Mouse (Mus musculus) granulocyte monocyte progenitor cell, adult 5-6 weeks (primary cell): Measurements from ENCODE around the gene Mok. TPM values are rescaled to one million over a fixed set of nuclear protein-coding genes. Genes with fewer than 3 reads are reported as not detected.

Source experiments
- ATAC-seq: replicated peaks from 2 replicates; pipeline ENCODE4 v1.8.0; 2016; ENCODE audit warnings: mild to moderate bottlenecking, moderate TSS enrichment, inconsistent platforms; ENCODE audit not compliant: poor library complexity, severe bottlenecking
- total RNA-seq, 2 experiments: library from RNA; stranded (forward) in 1 of 2; stranded (reverse) in 1 of 2; fragments of 200-712, 200-1000 nt in 1 of 2; fragments of >200 nt in 1 of 2; fragmentation: Nextera tagmentation in 1 of 2; gene quantifications; 2 replicates each; pipeline ENCODE4 v1.2.3; 2014 to 2017

Mok gene
- total RNA-seq, 2 experiments from 2014 or later, result 1.5 to 2.6 TPM

- peak; percentile 69 for ATAC-seq
Measured at GRCm38 (mm10) chr12:110775628-110776426, 64.9 kb downstream of the Mok start.

GRCm38 (mm10) chr12:110771961-110772360 is 68.8 kb downstream of the Mok start:
- ATAC-seq, result no peak

GRCm38 (mm10) chr12:110770479-110771247 is 70.1 kb downstream of the Mok start:
- ATAC-seq, result peak; percentile 80

- no peak; the same call in 1 of the 2 replicates for ATAC-seq
Measured at GRCm38 (mm10) chr12:110769660-110770297, 71.0 kb downstream of the Mok start.

- no peak for ATAC-seq
Measured at GRCm38 (mm10) chr12:110768562-110768961, 72.2 kb downstream of the Mok start.

GRCm38 (mm10) chr12:110764531-110764930 is 76.2 kb downstream of the Mok start:
- peak; percentile 96 for ATAC-seq

- ATAC-seq, result no peak
Measured at GRCm38 (mm10) chr12:110762321-110762720, 78.4 kb downstream of the Mok start.

GRCm38 (mm10) chr12:110758932-110759331 is 81.8 kb downstream of the Mok start:
- ATAC-seq, result peak; percentile 12

Other genes with a start within 250 kb of the Mok start
- gene Dync1h1, start 239.5 kb downstream of the Mok start, total RNA-seq (2014; fragmentation: Nextera tagmentation), result 67.0 and 91.1 TPM in 2 replicates
- 78.1 and 161 TPM in 2 replicates for gene Dync1h1, start 239.5 kb downstream of the Mok start, total RNA-seq (2017)
- gene 1700001K19Rik, start 158.3 kb downstream of the Mok start, total RNA-seq (2014; fragmentation: Nextera tagmentation), result not detected in 2 replicates
- gene 1700001K19Rik, start 158.3 kb downstream of the Mok start, total RNA-seq (2017), result not detected in 2 replicates
- gene Hsp90aa1, start 138.2 kb downstream of the Mok start, total RNA-seq (2014; fragmentation: Nextera tagmentation), result 686 and 764 TPM in 2 replicates
- gene Hsp90aa1, start 138.2 kb downstream of the Mok start, total RNA-seq (2017), result 1,405 and 1,810 TPM in 2 replicates
- 19.4 and 25.9 TPM in 2 replicates for gene Wdr20, start 103.0 kb downstream of the Mok start, total RNA-seq (2014; fragmentation: Nextera tagmentation)
- gene Wdr20, start 103.0 kb downstream of the Mok start, total RNA-seq (2017), result 25.4 and 35.3 TPM in 2 replicates
- gene Zfp839, start 9.3 kb upstream of the Mok start, total RNA-seq (2014; fragmentation: Nextera tagmentation), result 6.4 and 8.4 TPM in 2 replicates
- gene Zfp839, start 9.3 kb upstream of the Mok start, total RNA-seq (2017), result 4.7 and 6.6 TPM in 2 replicates
- 53.0 and 54.1 TPM in 2 replicates for gene Cinp, start 48.2 kb upstream of the Mok start, total RNA-seq (2014; fragmentation: Nextera tagmentation)
- 80.7 and 82.3 TPM in 2 replicates for gene Cinp, start 48.2 kb upstream of the Mok start, total RNA-seq (2017)
- gene Tecpr2, start 48.3 kb upstream of the Mok start, total RNA-seq (2014; fragmentation: Nextera tagmentation), result 6.6 and 8.5 TPM in 2 replicates
- gene Tecpr2, start 48.3 kb upstream of the Mok start, total RNA-seq (2017), result 5.0 and 5.1 TPM in 2 replicates
- 0.17 and 2.4 TPM in 2 replicates for gene Ankrd9, start 138.1 kb upstream of the Mok start, total RNA-seq (2014; fragmentation: Nextera tagmentation)
- 1.7 and 7.3 TPM in 2 replicates for gene Ankrd9, start 138.1 kb upstream of the Mok start, total RNA-seq (2017)
- 36.3 and 44.3 TPM in 2 replicates for gene Rcor1, start 198.4 kb upstream of the Mok start, total RNA-seq (2014; fragmentation: Nextera tagmentation)
- 29.1 and 31.7 TPM in 2 replicates for gene Rcor1, start 198.4 kb upstream of the Mok start, total RNA-seq (2017)